Comparison of ENCODE assay signal across 8 mouse cellular contexts in genomic region chr12:108702185-108702584, GRCm38 (mm10). TPM values are rescaled to one million over a fixed set of nuclear protein-coding genes. Genes with fewer than 3 reads are reported as not detected.
DNase-seq lines count a peak whose midpoint lies in the region; ATAC-seq lines count a peak whose summit lies in the region.

TSS of gene Degs2 (minus strand) at chr12:108702315.

- DNase-seq in urinary bladder, adult 2 months (ENCODE audit: low spot score), result peak; percentile 60
- no peak for DNase-seq in urinary bladder, postnatal 4 days (ENCODE audit: low spot score in 2 of 2)
- DNase-seq in retina, embryonic 14.5 days (ENCODE audit: low spot score), result peak; percentile 27
- DNase-seq in cerebellum, adult 9-11 months, result no peak
- DNase-seq in cerebellum, adult 18-20 months, result no peak

- H3K36me3 ChIP-seq in hindbrain, embryonic 15.5 days, result no peaks in the 10 kb centered on the region
- no peaks in the 10 kb centered on the region for H3K36me3 ChIP-seq in liver, embryonic 12.5 days

- peaks cover 33% of the 10 kb centered on the region for H3K27me3 ChIP-seq in hindbrain, embryonic 15.5 days
- peaks cover 55% of the 10 kb centered on the region for H3K27me3 ChIP-seq in liver, embryonic 12.5 days (replicated peaks)

- peak; percentile 55; the same call in 1 of the 2 replicates for ATAC-seq in hindbrain, embryonic 15.5 days (ENCODE audit: low FRiP score, low read depth)
- ATAC-seq in liver, embryonic 12.5 days, result no peak
- no peak for ATAC-seq in CD4-positive, CD25-positive, alpha-beta regulatory T cell, adult 4 months

- H3K9me3 ChIP-seq in hindbrain, embryonic 15.5 days, result no peaks in the 10 kb centered on the region
- no peaks in the 10 kb centered on the region for H3K9me3 ChIP-seq in liver, embryonic 12.5 days (replicated peaks)

- H3K4me1 ChIP-seq in hindbrain, embryonic 15.5 days (replicated peaks), result peaks cover 10% of the 10 kb centered on the region
- H3K4me1 ChIP-seq in liver, embryonic 12.5 days, result peaks cover 8% of the 10 kb centered on the region; the same call in 1 of the 2 replicates

- peak within 1 kb of the TSS; percentile 25; the same call in 1 of the 2 replicates for H3K9ac ChIP-seq in hindbrain, embryonic 15.5 days
- H3K9ac ChIP-seq in liver, embryonic 12.5 days, result no peak within 1 kb of the TSS

- no peak within 1 kb of the TSS for H3K27ac ChIP-seq in hindbrain, embryonic 15.5 days (replicated peaks)
- H3K27ac ChIP-seq in liver, embryonic 12.5 days, result no peak within 1 kb of the TSS

- H3K4me2 ChIP-seq in hindbrain, embryonic 15.5 days, result peak within 1 kb of the TSS; percentile 68
- H3K4me2 ChIP-seq in liver, embryonic 12.5 days, result peak within 1 kb of the TSS; percentile 48

- peak within 1 kb of the TSS; percentile 33 for H3K4me3 ChIP-seq in hindbrain, embryonic 15.5 days
- H3K4me3 ChIP-seq in liver, embryonic 12.5 days, result peak within 1 kb of the TSS; percentile 19

- WGBS in hindbrain, embryonic 15.5 days, result under 1% methylated on average over 32 of the region's 32 CpGs
- WGBS in liver, embryonic 12.5 days (ENCODE audit: insufficient replicate concordance), result 4% methylated on average over 32 of the region's 32 CpGs

RNA-seq across cellular contexts. Expression of gene Degs2, which starts in this region (rescaled TPM):
- 55.0 and 72.3 TPM in 2 replicates for polyA plus RNA-seq in urinary bladder, adult 2 months (2012; rRNA removed)
- 2.4 and 3.2 TPM in 2 replicates for polyA plus RNA-seq in hindbrain, embryonic 15.5 days (2015; fragmentation: Nextera tagmentation; extraction: Ambion mirVana)
- 0.15 and 0.42 TPM in 2 replicates for polyA plus RNA-seq in liver, embryonic 12.5 days (2016; fragmentation: Nextera tagmentation; extraction: Ambion mirVana)
- polyA plus RNA-seq in CD4-positive, CD25-positive, alpha-beta regulatory T cell, adult 4 months (2017; shearing (Covaris generic)), result 1 to 10 TPM; 7.4 to 7.8 TPM

Comparison
In these comparisons a context has a peak if more than half of its experiments do, and no peak if none do; other contexts are left out.
1. DNase-seq: peak in urinary bladder, adult 2 months (single experiment) and retina, embryonic 14.5 days (single experiment); none in urinary bladder, postnatal 4 days (0 of 2), cerebellum, adult 9-11 months (single experiment) and cerebellum, adult 18-20 months (0 of 2).